Mouse (Mus musculus) leukemia stem cell, adult 10-12 weeks (primary cell): Measurements from ENCODE around the gene Cep126. TPM values are rescaled to one million over a fixed set of nuclear protein-coding genes. Genes with fewer than 3 reads are reported as not detected.

ENCODE experiments used
- polyA plus RNA-seq: library from polyadenylated mRNA; stranded (reverse); fragments of >175 nt; gene quantifications from 2 replicates; pipeline ENCODE4 v1.2.3, GENCODE M21; 2012; ENCODE audit warnings: low replicate concordance

The Cep126 gene
- polyA plus RNA-seq = 0.09 TPM in 1 of 2 replicates, not detected in the other

DNA sequence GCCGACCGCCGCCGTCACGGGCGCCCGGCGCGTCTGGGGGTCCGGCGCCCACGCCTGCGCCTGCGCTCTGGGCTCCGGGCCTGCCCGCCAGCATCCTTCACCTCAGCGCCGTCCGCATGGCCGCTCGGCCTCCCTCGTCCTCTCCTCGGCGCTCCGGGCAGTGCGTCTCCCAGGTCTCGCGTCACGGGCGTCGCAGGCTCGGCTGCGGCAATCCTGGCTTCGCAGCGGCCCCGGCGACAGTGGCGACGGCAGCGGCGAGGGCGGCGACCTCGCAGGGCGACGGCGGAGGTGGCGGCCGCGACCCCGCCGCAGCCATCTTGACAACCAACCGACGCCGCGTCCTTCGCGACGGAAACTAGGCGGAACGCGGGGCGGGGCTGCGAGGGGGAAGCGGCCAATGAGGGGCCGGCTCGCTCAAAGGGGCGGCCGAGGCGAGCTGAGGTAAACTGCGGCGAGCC is at the start of gene Cep126:
Gene Cep126 (minus strand): TSS at position 178 of the 458 bp plus-strand sequence.

DNA sequence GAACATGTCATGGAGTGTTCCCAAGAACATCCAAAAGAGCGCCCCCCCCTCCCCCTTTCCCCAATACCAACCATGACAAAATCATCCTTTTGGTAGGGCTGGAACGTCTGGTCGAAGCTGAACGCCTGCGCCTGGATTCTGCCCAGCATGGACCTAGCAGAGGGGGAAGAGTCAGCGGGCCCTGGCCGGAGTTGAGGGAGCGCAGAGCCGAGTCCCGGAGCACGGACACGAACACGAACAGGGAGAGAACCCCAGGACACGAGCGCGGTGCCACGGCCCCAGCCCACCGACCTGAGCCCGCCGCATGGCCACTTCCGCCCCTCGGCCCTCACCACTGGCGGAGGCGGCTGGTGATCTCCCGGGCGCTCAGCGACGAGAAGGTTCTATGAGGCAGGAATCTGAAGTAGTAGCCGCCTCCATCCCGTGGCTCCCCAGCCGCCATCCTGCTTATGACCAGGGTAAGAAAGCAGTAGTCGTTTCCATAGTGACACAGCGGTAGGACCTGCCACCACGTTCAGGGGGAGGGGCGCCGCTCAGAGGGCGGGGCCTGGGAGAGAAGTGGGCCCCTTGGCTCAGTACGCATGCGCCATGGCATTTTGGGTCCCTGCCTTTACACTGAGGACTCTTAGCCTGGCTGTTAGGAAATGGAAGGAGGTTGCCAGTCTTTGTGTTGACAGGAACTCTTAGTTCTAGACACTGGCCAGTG is 91.6 kb downstream of the Cep126 start, which contains the start of gene Cfap300:
Gene Cfap300 (minus strand): TSS at position 486 of the 706 bp plus-strand sequence.

Other genes starting within 250 kb of the Cep126 start
- gene Yap1, start 129.7 kb downstream of the Cep126 start, polyA plus RNA-seq = 0.47 and 0.66 TPM in 2 replicates
- gene Cfap300, start 91.5 kb downstream of the Cep126 start, polyA plus RNA-seq = 2.1 and 4.9 TPM in 2 replicates